Mouse (Mus musculus): ENCODE results near the gene Nectin1. TPM values are rescaled to one million over a fixed set of nuclear protein-coding genes. Genes with fewer than 3 reads are reported as not detected.

Nectin1 gene
- total and polyA plus RNA-seq, 3 experiments = 0.26 to 1.9 (median 1.8) TPM

DNA sequence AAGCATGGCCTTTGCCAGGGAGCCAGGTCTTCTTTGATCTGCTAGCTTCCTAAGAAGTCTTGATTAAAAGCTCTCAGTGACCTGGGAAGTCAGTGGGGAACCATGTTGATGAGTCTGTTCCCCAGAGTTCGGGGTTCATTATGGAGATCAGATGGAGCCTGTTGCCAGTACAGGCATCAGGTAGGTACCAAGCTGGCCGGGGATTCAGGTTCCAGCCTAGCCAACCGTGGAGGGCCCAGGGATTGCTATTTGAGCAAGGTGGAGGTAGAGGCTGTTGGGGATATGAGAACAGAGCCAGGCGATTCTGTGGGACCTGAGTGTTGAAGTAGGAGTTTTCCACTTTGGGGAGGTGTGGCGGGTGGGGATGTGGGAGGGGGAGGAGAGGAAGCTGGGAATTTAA lies 30.6 kb downstream of the Nectin1 start:
- Histone ChIP-seq H3K27me3 (replicated peaks) (no peaks in the 10 kb centered on the region), H3K9me3 (replicated peaks; ENCODE audit: low read length) (no peaks in the 10 kb centered on the region), H3K79me2 (replicated peaks; ENCODE audit: control insufficient read depth, extremely low read depth, insufficient read depth, poor library complexity, severe bottlenecking) (no peaks in the 10 kb centered on the region), H3K36me3 (replicated peaks in 1 of 2; ENCODE audit: control insufficient read depth in 1 of 2, insufficient read depth in 1 of 2, low read length in 1 of 2) (no peaks in the 10 kb centered on the region), H3K4me3 (replicated peaks in 1 of 3; ENCODE audit: low read depth in 2 of 3, low read length in 2 of 3, poor library complexity in 1 of 3) (no peak overlapping the region), H3K9ac (ENCODE audit: insufficient read depth, low read depth) (no peak overlapping the region), H3K27ac (ENCODE audit: insufficient read depth, low read depth) (no peak overlapping the region), H3K4me1 (ENCODE audit: control insufficient read depth in 1 of 2, insufficient read depth in 2 of 2) (peaks cover 34 to 88% of the 10 kb centered on the region in 2 experiments), H3K4me2 (ENCODE audit: insufficient read depth, low read depth, poor library complexity, severe bottlenecking) (no peak overlapping the region)
- DNase-seq (ENCODE audit: extremely low read depth) = no peak
- dilution Hi-C loops (cut with MboI; ENCODE audit: extremely low pct_ligation_motif_present, extremely low pct_unique_long_range_greater_than_20kb, low sequenced_read_pairs) (no loop called here), in situ Hi-C loops (cut with MboI; ENCODE audit: low pct_ligation_motif_present, low pct_unique_long_range_greater_than_20kb, low sequenced_read_pairs) (no loop called here)
- TF ChIP-seq MAZ (IDR thresholded peaks at IDR 0.05; ENCODE audit: low read depth, low read length) (no peak), BHLHE40 (IDR thresholded peaks at IDR 0.05; ENCODE audit: low read depth, low read length) (no peak), MYC (IDR thresholded peaks at IDR 0.05; ENCODE audit: low read depth, low read length) (no peak), E2F4 (IDR thresholded peaks at IDR 0.05; ENCODE audit: insufficient replicate concordance, low read depth, low read length) (no peak), CHD2 (IDR thresholded peaks at IDR 0.05; ENCODE audit: low read length) (no peak)

DNA sequence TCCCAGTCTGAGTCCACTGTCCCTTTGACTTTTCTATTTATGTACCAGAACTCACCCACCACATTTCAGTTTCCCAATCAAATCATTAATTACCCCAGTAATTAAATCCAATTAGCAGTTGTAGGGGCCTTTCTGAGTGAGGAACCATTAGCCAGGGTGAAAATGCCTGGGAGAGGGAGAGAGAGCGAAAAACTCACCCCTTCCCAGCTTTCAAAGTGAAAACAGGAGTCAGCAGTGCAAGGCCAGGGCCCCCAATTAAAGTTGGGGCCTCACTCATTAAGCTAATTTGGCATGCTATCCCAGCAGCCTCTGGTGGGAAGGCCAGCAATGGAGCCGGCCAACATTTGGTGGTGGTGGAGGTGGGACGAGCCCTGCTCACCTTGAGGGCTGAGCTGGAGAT lies 32.4 kb downstream of the Nectin1 start:
- Histone ChIP-seq H3K4me3 (replicated peaks in 1 of 3; ENCODE audit: low read depth in 2 of 3, low read length in 2 of 3, poor library complexity in 1 of 3) (no peak overlapping the region), H3K4me2 (ENCODE audit: insufficient read depth, low read depth, poor library complexity, severe bottlenecking) (no peak overlapping the region), H3K4me1 (ENCODE audit: control insufficient read depth in 1 of 2, insufficient read depth in 2 of 2) (peaks cover 39 to 85% of the 10 kb centered on the region in 2 experiments), H3K27ac (ENCODE audit: insufficient read depth, low read depth) (no peak overlapping the region), H3K27me3 (replicated peaks) (no peaks in the 10 kb centered on the region), H3K9ac (ENCODE audit: insufficient read depth, low read depth) (no peak overlapping the region), H3K79me2 (replicated peaks; ENCODE audit: control insufficient read depth, extremely low read depth, insufficient read depth, poor library complexity, severe bottlenecking) (no peaks in the 10 kb centered on the region), H3K36me3 (replicated peaks in 1 of 2; ENCODE audit: control insufficient read depth in 1 of 2, insufficient read depth in 1 of 2, low read length in 1 of 2) (no peaks in the 10 kb centered on the region), H3K9me3 (replicated peaks; ENCODE audit: low read length) (no peaks in the 10 kb centered on the region)
- in situ Hi-C loops (cut with MboI; ENCODE audit: low pct_ligation_motif_present, low pct_unique_long_range_greater_than_20kb, low sequenced_read_pairs) (no loop called here), dilution Hi-C loops (cut with MboI; ENCODE audit: extremely low pct_ligation_motif_present, extremely low pct_unique_long_range_greater_than_20kb, low sequenced_read_pairs) (no loop called here)
- TF ChIP-seq ZMIZ1 (IDR thresholded peaks at IDR 0.05; ENCODE audit: low read depth, low read length) = no peak
- no peak for TF ChIP-seq UBTF (IDR thresholded peaks at IDR 0.05; ENCODE audit: low read depth, low read length)
- no peak for TF ChIP-seq SMC3 (IDR thresholded peaks at IDR 0.05; ENCODE audit: low read depth, low read length)
- no peak for TF ChIP-seq MAZ (IDR thresholded peaks at IDR 0.05; ENCODE audit: low read depth, low read length)
- TF ChIP-seq MEF2A (IDR thresholded peaks at IDR 0.05; ENCODE audit: borderline replicate concordance, low read depth, low read length) = no peak
- TF ChIP-seq MAX (IDR thresholded peaks at IDR 0.05; ENCODE audit: low read length) = no peak
- TF ChIP-seq NELFE (IDR thresholded peaks at IDR 0.05; ENCODE audit: low read depth, low read length) = no peak
- no peak for TF ChIP-seq RAD21 (IDR thresholded peaks at IDR 0.05; ENCODE audit: low read depth, low read length)
- no peak for TF ChIP-seq PAX5 (IDR thresholded peaks at IDR 0.05; ENCODE audit: low read length)
- no peak for TF ChIP-seq USF2 (conservative IDR thresholded peaks at IDR 0.05; ENCODE audit: low read depth, low read length)
- no peak for TF ChIP-seq TCF12 (IDR thresholded peaks at IDR 0.05; ENCODE audit: low read depth, low read length)
- TF ChIP-seq POLR2A (IDR thresholded peaks at IDR 0.05; ENCODE audit: low read depth, low read length) = no peak
- no peak for TF ChIP-seq NRF1 (IDR thresholded peaks at IDR 0.05; ENCODE audit: low read depth, low read length)
- no peak for TF ChIP-seq EP300 (IDR thresholded peaks at IDR 0.05; ENCODE audit: low read length)
- DNase-seq (ENCODE audit: extremely low read depth) = no peak
